Mouse (Mus musculus): Measurements from ENCODE around the gene Hdac4. TPM values are rescaled to one million over a fixed set of nuclear protein-coding genes. Genes with fewer than 3 reads are reported as not detected.

The Hdac4 gene
- polyA plus RNA-seq, 1 experiment from 2014 or later: 23.9 TPM

- no peak for ATAC-seq (replicated peaks; ENCODE audit: insufficient number of reproducible peaks, low FRiP score, low TSS enrichment, low read depth)
- WGBS: 62% methylated on average over 11 of the region's 11 CpGs
- H3K4me1 ChIP-seq (ENCODE audit: control insufficient read depth, insufficient read depth, low read length): no peaks in the 10 kb centered on the region; the same call in 1 of the 2 replicates
Observed at GRCm38 (mm10) chr1:92215996-92216630, 20.6 kb upstream of the Hdac4 start.

GRCm38 (mm10) chr1:92215131-92215638, 19.7 kb upstream of the Hdac4 start:
- ATAC-seq (replicated peaks; ENCODE audit: insufficient number of reproducible peaks, low FRiP score, low TSS enrichment, low read depth) (no peak), DNase-seq (ENCODE audit: low spot score) (no peak)
- H3K4me3 ChIP-seq (ENCODE audit: low read depth, low read length): no peak overlapping the region
- H3K4me1 ChIP-seq (ENCODE audit: control insufficient read depth, insufficient read depth, low read length): no peaks in the 10 kb centered on the region; the same call in 1 of the 2 replicates
- no peaks in the 10 kb centered on the region for H3K27me3 ChIP-seq (ENCODE audit: control insufficient read depth, insufficient read depth, low read length)
- no peaks in the 10 kb centered on the region for H3K9me3 ChIP-seq (replicated peaks; ENCODE audit: control insufficient read depth, low read length)
- no peak overlapping the region for H3K27ac ChIP-seq (replicated peaks; ENCODE audit: low read depth, low read length)
- H3K9ac ChIP-seq (replicated peaks; ENCODE audit: low read length): no peak overlapping the region
- H3K4me2 ChIP-seq (ENCODE audit: low read depth, low read length): no peak overlapping the region
- H3K36me3 ChIP-seq (replicated peaks; ENCODE audit: control insufficient read depth, insufficient read depth, low read depth, low read length): no peaks in the 10 kb centered on the region
- WGBS: 82% methylated on average over 8 of the region's 8 CpGs

More at GRCm38 (mm10) chr1:92215996-92216630, 20.6 kb upstream of the Hdac4 start:
- Histone ChIP-seq H3K27ac (replicated peaks; ENCODE audit: low read depth, low read length) (no peak overlapping the region), H3K9ac (replicated peaks; ENCODE audit: low read length) (no peak overlapping the region), H3K27me3 (ENCODE audit: control insufficient read depth, insufficient read depth, low read length) (no peaks in the 10 kb centered on the region), H3K4me3 (ENCODE audit: low read depth, low read length) (no peak overlapping the region), H3K9me3 (replicated peaks; ENCODE audit: control insufficient read depth, low read length) (no peaks in the 10 kb centered on the region), H3K4me2 (ENCODE audit: low read depth, low read length) (no peak overlapping the region), H3K36me3 (replicated peaks; ENCODE audit: control insufficient read depth, insufficient read depth, low read depth, low read length) (no peaks in the 10 kb centered on the region)
- DNase-seq (ENCODE audit: low spot score): no peak

- Histone ChIP-seq H3K4me1 (ENCODE audit: control insufficient read depth, insufficient read depth, low read length) (no peaks in the 10 kb centered on the region; the same call in 1 of the 2 replicates), H3K9me3 (replicated peaks; ENCODE audit: control insufficient read depth, low read length) (no peaks in the 10 kb centered on the region), H3K4me3 (ENCODE audit: low read depth, low read length) (no peak overlapping the region), H3K4me2 (ENCODE audit: low read depth, low read length) (no peak overlapping the region), H3K27me3 (ENCODE audit: control insufficient read depth, insufficient read depth, low read length) (no peaks in the 10 kb centered on the region), H3K36me3 (replicated peaks; ENCODE audit: control insufficient read depth, insufficient read depth, low read depth, low read length) (no peaks in the 10 kb centered on the region), H3K9ac (replicated peaks; ENCODE audit: low read length) (no peak overlapping the region), H3K27ac (replicated peaks; ENCODE audit: low read depth, low read length) (no peak overlapping the region)
- DNase-seq (ENCODE audit: low spot score) (peak; percentile 13), ATAC-seq (replicated peaks; ENCODE audit: insufficient number of reproducible peaks, low FRiP score, low TSS enrichment, low read depth) (no peak)
- WGBS: 26% methylated on average over 13 of the region's 13 CpGs
Observed at GRCm38 (mm10) chr1:92212003-92212750, 16.7 kb upstream of the Hdac4 start.

GRCm38 (mm10) chr1:92202639-92203352, 7.3 kb upstream of the Hdac4 start:
- H3K27me3 ChIP-seq (ENCODE audit: control insufficient read depth, insufficient read depth, low read length): no peaks in the 10 kb centered on the region
- no peaks in the 10 kb centered on the region for H3K36me3 ChIP-seq (replicated peaks; ENCODE audit: control insufficient read depth, insufficient read depth, low read depth, low read length)
- no peaks in the 10 kb centered on the region for H3K9me3 ChIP-seq (replicated peaks; ENCODE audit: control insufficient read depth, low read length)
- ATAC-seq (replicated peaks; ENCODE audit: insufficient number of reproducible peaks, low FRiP score, low TSS enrichment, low read depth): no peak
- no peak overlapping the region for H3K9ac ChIP-seq (replicated peaks; ENCODE audit: low read length)
- DNase-seq (ENCODE audit: low spot score): peak; percentile 16
- H3K27ac ChIP-seq (replicated peaks; ENCODE audit: low read depth, low read length): no peak overlapping the region
- no peak overlapping the region for H3K4me3 ChIP-seq (ENCODE audit: low read depth, low read length)
- H3K4me1 ChIP-seq (ENCODE audit: control insufficient read depth, insufficient read depth, low read length): no peaks in the 10 kb centered on the region
- 66% methylated on average over 17 of the region's 17 CpGs for WGBS
- no peak overlapping the region for H3K4me2 ChIP-seq (ENCODE audit: low read depth, low read length)

GRCm38 (mm10) chr1:92190463-92190862, 5.0 kb downstream of the Hdac4 start:
- ATAC-seq (replicated peaks; ENCODE audit: insufficient number of reproducible peaks, low FRiP score, low TSS enrichment, low read depth) (no peak), DNase-seq (ENCODE audit: low spot score) (no peak)
- Histone ChIP-seq H3K4me1 (ENCODE audit: control insufficient read depth, insufficient read depth, low read length) (no peaks in the 10 kb centered on the region), H3K4me3 (ENCODE audit: low read depth, low read length) (no peak overlapping the region), H3K9me3 (replicated peaks; ENCODE audit: control insufficient read depth, low read length) (no peaks in the 10 kb centered on the region), H3K27me3 (ENCODE audit: control insufficient read depth, insufficient read depth, low read length) (no peaks in the 10 kb centered on the region), H3K27ac (replicated peaks; ENCODE audit: low read depth, low read length) (no peak overlapping the region), H3K4me2 (ENCODE audit: low read depth, low read length) (no peak overlapping the region), H3K9ac (replicated peaks; ENCODE audit: low read length) (no peak overlapping the region), H3K36me3 (replicated peaks; ENCODE audit: control insufficient read depth, insufficient read depth, low read depth, low read length) (no peaks in the 10 kb centered on the region)
- 75% methylated on average over 3 of the region's 3 CpGs for WGBS

GRCm38 (mm10) chr1:92187137-92187536, 8.4 kb downstream of the Hdac4 start:
- DNase-seq (ENCODE audit: low spot score) (no peak), ATAC-seq (replicated peaks; ENCODE audit: insufficient number of reproducible peaks, low FRiP score, low TSS enrichment, low read depth) (no peak)
- no peaks in the 10 kb centered on the region for H3K27me3 ChIP-seq (ENCODE audit: control insufficient read depth, insufficient read depth, low read length)
- WGBS: 90% methylated on average over 3 of the region's 3 CpGs
- H3K9me3 ChIP-seq (replicated peaks; ENCODE audit: control insufficient read depth, low read length): no peaks in the 10 kb centered on the region
- no peaks in the 10 kb centered on the region for H3K36me3 ChIP-seq (replicated peaks; ENCODE audit: control insufficient read depth, insufficient read depth, low read depth, low read length)
- no peaks in the 10 kb centered on the region for H3K4me1 ChIP-seq (ENCODE audit: control insufficient read depth, insufficient read depth, low read length)
- no peak overlapping the region for H3K27ac ChIP-seq (replicated peaks; ENCODE audit: low read depth, low read length)
- H3K4me2 ChIP-seq (ENCODE audit: low read depth, low read length): no peak overlapping the region
- no peak overlapping the region for H3K9ac ChIP-seq (replicated peaks; ENCODE audit: low read length)
- H3K4me3 ChIP-seq (ENCODE audit: low read depth, low read length): no peak overlapping the region

- no peak overlapping the region for H3K9ac ChIP-seq (replicated peaks; ENCODE audit: low read length)
- no peaks in the 10 kb centered on the region for H3K36me3 ChIP-seq (replicated peaks; ENCODE audit: control insufficient read depth, insufficient read depth, low read depth, low read length)
- no peaks in the 10 kb centered on the region for H3K9me3 ChIP-seq (replicated peaks; ENCODE audit: control insufficient read depth, low read length)
- no peak overlapping the region for H3K4me2 ChIP-seq (ENCODE audit: low read depth, low read length)
- no peak overlapping the region for H3K27ac ChIP-seq (replicated peaks; ENCODE audit: low read depth, low read length)
- no peaks in the 10 kb centered on the region for H3K27me3 ChIP-seq (ENCODE audit: control insufficient read depth, insufficient read depth, low read length)
- ATAC-seq (replicated peaks; ENCODE audit: insufficient number of reproducible peaks, low FRiP score, low TSS enrichment, low read depth) (no peak), DNase-seq (ENCODE audit: low spot score) (no peak)
- no peaks in the 10 kb centered on the region for H3K4me1 ChIP-seq (ENCODE audit: control insufficient read depth, insufficient read depth, low read length)
- H3K4me3 ChIP-seq (ENCODE audit: low read depth, low read length): no peak overlapping the region
- WGBS: 75% methylated on average over 1 of the region's 1 CpGs
Observed at GRCm38 (mm10) chr1:92184600-92184999, 10.9 kb downstream of the Hdac4 start.

Data from embryonic facial prominence, embryonic 11.5 days (tissue).